Mouse (Mus musculus): Measurements from ENCODE around the gene Syt9. TPM values are rescaled to one million over a fixed set of nuclear protein-coding genes. Genes with fewer than 3 reads are reported as not detected.

The Syt9 gene
- not detected in 2 replicates for polyA plus RNA-seq (2012; ENCODE audit: low replicate concordance)

DNA sequence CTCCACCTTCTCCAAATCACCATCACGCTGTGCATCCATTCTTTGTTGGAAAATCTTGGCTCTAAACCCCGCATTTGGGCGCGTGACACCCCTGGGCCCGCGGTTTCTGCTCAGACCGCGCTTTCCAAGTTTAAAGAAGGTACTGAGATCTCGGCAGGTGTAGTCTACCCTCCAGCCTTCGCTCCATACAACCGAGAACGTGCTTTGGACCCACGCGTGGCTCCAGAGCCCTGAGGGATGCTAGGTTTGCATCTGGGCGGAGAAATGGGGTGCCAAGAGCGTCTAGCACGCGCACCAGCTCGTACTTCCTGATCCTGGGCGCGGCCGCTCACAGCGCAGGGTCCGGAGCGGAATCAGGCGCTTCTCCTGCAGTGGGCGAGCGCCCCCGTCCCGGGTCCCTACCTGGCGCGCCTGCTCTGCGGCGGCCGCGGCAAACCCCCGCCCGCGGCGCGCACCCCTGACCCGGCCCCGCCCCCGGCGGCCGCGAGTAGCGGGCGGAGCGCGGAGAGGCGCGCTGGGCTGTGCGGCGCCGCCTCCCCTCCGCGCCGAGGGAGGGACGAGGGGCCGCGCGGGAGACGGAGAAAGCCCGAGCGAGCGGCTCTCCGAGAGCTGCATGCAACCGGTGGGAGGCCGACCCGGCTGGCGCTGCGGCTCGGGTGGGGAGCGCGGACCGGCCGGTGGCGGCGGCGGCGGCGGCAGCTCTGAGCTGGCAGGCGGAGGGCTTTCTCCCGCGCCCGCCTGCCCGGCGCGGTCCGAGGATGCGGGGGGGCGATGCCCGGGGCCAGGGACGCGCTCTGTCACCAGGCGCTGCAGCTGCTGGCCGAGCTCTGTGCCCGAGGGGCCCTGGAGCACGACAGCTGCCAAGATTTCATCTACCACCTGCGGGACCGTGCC, at the start of gene Syt9:
Gene Syt9, plus strand, starts transcription at position 497 of the 894 bp plus-strand sequence.

DNA sequence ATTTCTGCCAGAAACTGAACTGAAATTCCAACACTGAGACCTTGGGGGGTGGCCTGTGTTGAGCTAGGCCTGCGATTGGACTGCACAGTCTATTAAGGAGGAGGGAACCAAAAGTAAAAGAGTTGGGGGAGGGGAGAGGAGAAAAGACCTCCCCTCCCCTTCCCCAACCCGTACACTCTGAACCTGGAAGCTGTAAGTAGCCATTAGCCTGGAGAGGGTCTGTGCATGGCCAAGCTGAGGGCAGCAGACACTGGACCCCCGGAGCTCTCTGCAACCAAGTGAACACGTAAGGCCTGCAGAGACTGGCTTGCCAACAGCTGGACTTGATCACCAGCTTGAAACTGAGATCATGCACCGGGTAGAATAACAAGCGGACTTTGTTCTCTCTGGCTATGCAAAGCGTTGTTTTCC, 196.7 kb downstream of the Syt9 start, which contains the start of gene Olfml1:
Gene Olfml1, plus strand, starts transcription at position 186 of the 411 bp plus-strand sequence.

DNA sequence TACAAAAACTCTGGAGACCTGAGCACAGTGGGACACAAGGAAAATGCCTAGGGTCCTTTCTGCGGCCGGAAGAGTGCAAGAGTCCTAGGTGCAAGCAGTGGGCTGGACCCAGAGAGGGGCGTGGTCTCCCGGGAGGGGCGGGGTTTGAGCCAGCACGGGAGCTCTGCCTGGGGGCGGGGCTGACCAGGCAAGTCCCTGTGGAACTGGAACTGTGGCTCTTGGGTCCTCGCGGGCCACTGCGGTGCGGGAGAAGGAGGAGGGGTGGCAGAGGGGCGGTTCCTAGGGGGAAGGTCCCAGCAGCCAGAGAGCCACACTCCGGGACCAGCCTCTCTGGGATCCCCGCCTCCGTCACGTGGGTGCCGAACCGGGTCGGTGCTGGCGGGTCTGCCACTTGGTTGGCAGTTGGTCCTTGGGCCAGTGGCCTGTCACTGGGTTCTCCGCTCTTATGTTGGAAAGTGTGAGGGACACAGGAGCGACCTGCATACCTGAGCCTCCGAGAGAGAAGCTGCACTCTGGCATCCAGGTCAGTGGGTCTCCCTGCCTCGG, 224.4 kb downstream of the Syt9 start, which contains the start of gene Ppfibp2:
Gene Ppfibp2, plus strand, starts transcription at position 351 of the 546 bp plus-strand sequence.

Other genes starting within 250 kb of the Syt9 start
- gene Olfr715, start 239.6 kb upstream of the Syt9 start, polyA plus RNA-seq (2012; ENCODE audit: low replicate concordance) = not detected in 2 replicates
- not detected in 2 replicates for gene Olfr716, start 232.4 kb upstream of the Syt9 start, polyA plus RNA-seq (2012; ENCODE audit: low replicate concordance)
- not detected in 2 replicates for gene Nlrp14, start 203.7 kb upstream of the Syt9 start, polyA plus RNA-seq (2012; ENCODE audit: low replicate concordance)
- gene Rbmxl2, start 161.3 kb upstream of the Syt9 start, polyA plus RNA-seq (2012; ENCODE audit: low replicate concordance) = not detected in 2 replicates
- gene Olfml1, start 196.7 kb downstream of the Syt9 start, polyA plus RNA-seq (2012; ENCODE audit: low replicate concordance) = not detected in 2 replicates
- gene Ppfibp2, start 224.5 kb downstream of the Syt9 start, polyA plus RNA-seq (2012; ENCODE audit: low replicate concordance) = 1.5 and 5.7 TPM in 2 replicates

All from hematopoietic multipotent progenitor cell, adult 10-12 weeks (in vitro differentiated cells).